Mouse (Mus musculus): Measurements from ENCODE around the gene Hspa1b.

DNA sequence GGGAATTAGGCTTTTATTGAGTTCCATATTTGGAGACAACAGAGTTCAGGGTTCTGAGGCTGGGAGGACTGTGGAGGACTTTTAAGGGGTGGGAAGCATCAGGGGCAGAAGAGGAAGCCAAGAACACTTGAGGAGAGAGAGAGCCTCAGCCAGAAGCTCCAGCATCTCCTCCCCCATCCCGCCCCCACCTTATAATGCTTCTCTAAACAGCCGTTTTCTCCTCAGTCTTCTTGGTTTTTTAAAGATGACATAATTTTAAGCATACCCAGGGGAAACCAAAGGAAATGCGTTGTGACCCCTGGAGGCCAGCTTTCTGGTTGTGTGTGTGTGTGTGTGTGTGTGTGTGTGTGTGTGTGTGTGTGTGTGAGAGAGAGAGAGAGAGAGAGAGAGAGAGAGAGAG is 3.1 kb upstream of the Hspa1b start:
- TF ChIP-seq POLR2A (IDR thresholded peaks at IDR 0.05; ENCODE audit: low read depth, low read length) (no peak), CTCF (IDR thresholded peaks at IDR 0.05; ENCODE audit: borderline replicate concordance, insufficient read depth, low read length) (no peak)

Measured in embryonic fibroblast, embryonic 13.5 days (primary cell).